Mouse (Mus musculus) bone marrow macrophage, adult 2 months (primary cell): ENCODE data around the gene 2700081O15Rik. TPM values are rescaled to one million over a fixed set of nuclear protein-coding genes. Genes with fewer than 3 reads are reported as not detected.

Experiments used
- H3K27ac ChIP-seq: 2 replicates; pipeline ENCODE4 v1.5.1; 2012; ENCODE audit warnings: low read depth, low read length; ENCODE audit not compliant: insufficient read depth
- H3K4me1 ChIP-seq: 2 replicates; pipeline ENCODE4 v1.6.1; 2012; ENCODE audit warnings: low read length; ENCODE audit not compliant: control insufficient read depth, insufficient read depth
- H3K4me3 ChIP-seq: 2 replicates; pipeline ENCODE4 v1.5.1; 2012; ENCODE audit warnings: mild to moderate bottlenecking, low read length, moderate library complexity; ENCODE audit not compliant: insufficient read depth
- CTCF ChIP-seq: IDR thresholded peaks from 2 replicates; pipeline ENCODE4 v1.5.1; 2012; ENCODE audit warnings: low read depth, mild to moderate bottlenecking, low read length, moderate library complexity
- POLR2A ChIP-seq: IDR thresholded peaks from 2 replicates; pipeline ENCODE4 v1.6.1; 2012; ENCODE audit warnings: mild to moderate bottlenecking, low read depth, low read length, borderline replicate concordance
- polyA plus RNA-seq: library from polyadenylated mRNA; stranded (reverse); fragments of >200 nt; gene quantifications from 2 replicates; pipeline ENCODE4 v1.2.4, GENCODE M21; 2012; ENCODE audit not compliant: missing spikeins, insufficient read depth, insufficient read length

The 2700081O15Rik gene
- polyA plus RNA-seq, 1 experiment = 1.6 TPM

DNA sequence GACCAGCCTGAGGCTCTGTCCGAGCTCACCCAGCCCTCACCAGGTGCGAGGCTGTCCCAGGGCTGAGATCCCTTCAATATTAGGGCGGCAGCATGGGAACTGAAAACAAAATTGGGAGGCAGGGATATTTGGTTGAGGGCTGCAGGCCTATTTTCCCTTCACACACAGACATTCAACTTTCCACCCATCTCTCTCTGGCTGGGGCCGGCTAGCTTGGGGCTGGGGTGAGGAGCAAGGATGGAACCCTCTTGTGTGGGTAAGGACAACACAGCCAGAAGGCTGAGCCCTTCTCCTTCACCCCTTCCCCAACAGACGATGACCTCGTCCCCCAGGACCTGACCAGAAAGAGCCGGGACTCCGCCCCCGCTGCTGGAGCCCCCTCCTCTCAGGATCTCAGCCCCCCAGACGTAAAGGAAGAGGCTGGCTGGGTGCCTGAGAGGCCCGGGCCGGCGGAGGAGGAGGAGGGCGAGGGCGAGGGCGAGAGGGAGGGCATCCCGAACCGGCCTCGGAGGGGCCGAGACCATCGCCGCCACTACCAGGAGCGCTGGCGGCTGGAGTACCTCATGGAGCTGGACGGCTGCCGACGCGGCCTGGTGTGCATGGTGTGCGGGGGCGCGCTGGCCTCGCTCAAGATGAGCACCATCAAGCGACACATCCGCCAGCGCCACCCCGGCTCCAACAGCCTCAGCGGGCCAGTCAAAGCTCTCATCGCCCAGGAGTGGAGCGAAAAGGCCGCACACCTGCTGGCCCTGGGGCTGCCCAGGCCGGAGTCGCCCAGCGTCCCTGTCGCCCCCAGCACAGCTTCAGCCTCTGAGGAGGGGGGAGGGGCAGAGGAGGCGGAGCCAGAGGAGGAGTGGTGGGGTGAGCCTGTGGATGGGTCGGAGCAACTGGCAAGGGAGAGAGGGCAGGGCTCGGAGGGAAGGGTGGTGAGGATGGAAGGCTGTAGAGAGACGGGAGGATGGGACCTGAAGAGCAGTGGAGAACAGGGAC, 4.5 kb downstream of the 2700081O15Rik start:
- no peak overlapping the region for H3K27ac ChIP-seq
- H3K4me1 ChIP-seq = no peaks in the 10 kb centered on the region
- no peak overlapping the region for H3K4me3 ChIP-seq
- no peak for TF ChIP-seq POLR2A
- no peak for TF ChIP-seq CTCF

DNA sequence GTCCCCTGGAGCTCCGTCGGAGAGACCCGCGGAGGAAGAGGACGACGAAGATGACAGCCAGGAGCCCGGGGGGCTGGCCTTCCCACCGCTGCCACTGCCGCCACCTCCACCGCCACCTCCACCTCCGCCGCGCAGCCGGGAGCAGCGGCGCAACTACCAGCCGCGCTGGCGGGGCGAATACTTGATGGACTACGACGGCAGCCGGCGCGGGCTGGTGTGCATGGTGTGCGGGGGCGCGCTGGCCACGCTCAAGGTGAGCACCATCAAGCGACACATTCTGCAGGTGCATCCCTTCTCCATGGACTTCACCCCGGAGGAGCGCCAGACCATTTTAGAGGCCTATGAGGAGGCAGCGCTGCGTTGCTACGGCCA, 5.2 kb downstream of the 2700081O15Rik start:
- H3K4me1 ChIP-seq = no peaks in the 10 kb centered on the region
- TF ChIP-seq POLR2A (no peak), CTCF (no peak)
- H3K27ac ChIP-seq = no peak overlapping the region
- H3K4me3 ChIP-seq = no peak overlapping the region

DNA sequence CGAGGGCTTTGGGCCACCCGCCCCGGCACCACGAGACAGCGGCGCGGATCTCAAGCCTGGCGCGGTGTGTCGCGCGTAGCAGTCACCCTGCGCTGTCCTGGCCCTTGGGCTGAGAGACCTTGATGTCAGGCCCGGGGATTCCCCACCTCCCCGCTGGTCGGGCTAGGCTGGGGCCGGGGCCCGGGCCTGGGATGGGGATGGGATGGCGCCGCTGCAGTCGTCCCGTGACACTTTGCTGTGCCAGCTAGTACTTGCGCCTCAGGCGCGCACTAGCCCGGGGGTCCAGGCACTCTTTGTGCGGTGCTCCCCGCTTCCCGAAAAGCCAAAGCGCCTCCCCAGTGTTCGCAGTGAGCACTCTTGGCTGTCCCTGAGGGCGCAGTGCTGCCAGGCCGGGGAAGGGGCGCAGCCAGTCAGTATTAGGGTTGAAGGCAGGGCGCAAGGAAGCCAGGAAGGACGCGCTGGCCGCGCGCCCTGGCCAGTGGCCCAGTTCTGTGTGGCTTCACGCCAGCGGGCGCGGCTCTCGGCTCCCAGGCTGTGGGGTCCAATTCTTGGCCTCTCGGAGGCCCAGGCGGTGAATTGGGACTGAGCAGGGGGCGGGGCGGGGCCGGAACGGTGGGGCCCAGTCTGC, 5.7 kb downstream of the 2700081O15Rik start:
- H3K27ac ChIP-seq = no peak overlapping the region
- no peak overlapping the region for H3K4me3 ChIP-seq
- no peak for TF ChIP-seq POLR2A
- no peak for TF ChIP-seq CTCF
- no peaks in the 10 kb centered on the region for H3K4me1 ChIP-seq

DNA sequence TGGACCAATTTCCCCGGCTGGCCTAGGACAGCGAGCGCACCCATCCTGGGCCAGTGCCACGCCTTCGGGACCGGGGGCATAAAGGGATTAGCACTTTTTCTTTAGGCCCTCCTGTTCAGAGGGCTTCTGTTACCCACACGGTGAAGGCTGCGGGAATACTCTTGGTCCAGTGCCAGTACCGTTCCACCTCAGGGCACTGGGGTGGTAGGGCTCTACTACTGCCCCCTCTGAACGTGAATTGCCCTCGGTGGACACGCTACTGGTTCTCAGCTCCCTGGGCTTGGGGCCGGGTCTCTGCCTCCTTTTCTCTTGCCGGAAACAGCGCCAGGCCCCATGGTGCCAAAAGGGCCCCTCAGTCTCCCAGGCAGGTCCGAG, 6.2 kb downstream of the 2700081O15Rik start:
- Histone ChIP-seq H3K4me3 (no peak overlapping the region), H3K4me1 (no peaks in the 10 kb centered on the region)
- TF ChIP-seq CTCF = no peak
- no peak for TF ChIP-seq POLR2A

DNA sequence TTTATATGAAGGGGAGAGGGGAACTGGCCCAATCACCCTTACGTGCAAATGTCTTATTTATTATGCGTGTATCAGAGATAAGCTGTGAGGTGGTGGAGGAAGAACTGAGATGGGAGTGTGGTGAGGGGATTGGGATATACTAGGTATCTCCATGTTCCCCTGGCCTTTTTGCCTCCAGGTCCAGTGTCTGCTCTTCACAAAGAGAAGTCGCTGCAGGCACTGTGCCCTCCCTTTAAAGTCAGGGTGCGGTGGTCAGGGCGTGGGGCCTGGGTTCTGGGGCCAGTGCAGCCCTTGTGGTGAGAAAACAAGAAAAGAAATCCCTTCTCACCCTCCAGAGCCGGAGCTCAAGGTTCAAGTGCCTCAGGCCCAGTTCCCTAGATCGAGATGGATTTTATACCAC, 6.7 kb downstream of the 2700081O15Rik start:
- no peak overlapping the region for H3K4me3 ChIP-seq
- H3K27ac ChIP-seq = no peak overlapping the region
- no peaks in the 10 kb centered on the region for H3K4me1 ChIP-seq
- TF ChIP-seq POLR2A (no peak), CTCF (no peak)

More for the DNA sequence above, 6.2 kb downstream of the 2700081O15Rik start:
- no peak overlapping the region for H3K27ac ChIP-seq

DNA sequence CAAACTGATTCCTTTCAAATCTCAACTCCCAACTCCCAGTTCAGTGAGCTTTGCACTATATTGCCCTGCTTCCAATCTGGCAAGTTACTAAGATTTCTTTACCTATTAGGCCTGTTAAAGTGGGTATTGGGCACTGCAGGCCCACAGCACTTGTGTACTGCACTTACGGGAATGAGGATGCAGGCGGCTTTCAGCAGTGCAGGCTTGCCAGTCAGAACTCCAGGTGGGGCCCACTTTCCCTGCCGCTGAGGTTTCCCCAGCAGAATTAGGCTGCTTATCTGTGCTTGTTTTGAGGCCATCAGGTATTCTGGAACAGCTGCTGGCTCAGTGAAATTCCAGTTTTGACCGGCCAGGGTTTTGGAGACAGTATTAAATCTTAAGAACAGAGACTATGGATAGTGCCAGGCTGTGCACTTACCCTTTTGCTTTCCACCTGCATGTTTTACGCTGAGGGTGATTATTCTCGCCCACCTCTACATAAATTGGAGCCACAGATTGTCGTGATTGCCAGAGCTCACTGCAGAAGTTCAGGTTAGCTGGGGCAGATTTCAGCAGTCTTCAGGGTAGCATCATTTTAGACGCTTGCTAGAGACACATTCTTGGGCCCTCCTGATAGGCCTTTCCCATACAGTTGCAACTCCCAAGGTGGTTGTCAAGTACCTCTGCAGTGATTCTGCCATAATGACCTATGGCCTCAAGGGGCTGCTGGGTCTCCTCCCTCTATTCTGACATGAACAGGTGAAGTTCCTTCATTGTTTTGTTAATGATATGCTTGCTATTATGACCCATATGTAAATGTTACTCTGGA, 7.4 kb downstream of the 2700081O15Rik start:
- TF ChIP-seq POLR2A (no peak), CTCF (no peak)
- Histone ChIP-seq H3K4me1 (no peaks in the 10 kb centered on the region), H3K27ac (no peak overlapping the region), H3K4me3 (no peak overlapping the region)

DNA sequence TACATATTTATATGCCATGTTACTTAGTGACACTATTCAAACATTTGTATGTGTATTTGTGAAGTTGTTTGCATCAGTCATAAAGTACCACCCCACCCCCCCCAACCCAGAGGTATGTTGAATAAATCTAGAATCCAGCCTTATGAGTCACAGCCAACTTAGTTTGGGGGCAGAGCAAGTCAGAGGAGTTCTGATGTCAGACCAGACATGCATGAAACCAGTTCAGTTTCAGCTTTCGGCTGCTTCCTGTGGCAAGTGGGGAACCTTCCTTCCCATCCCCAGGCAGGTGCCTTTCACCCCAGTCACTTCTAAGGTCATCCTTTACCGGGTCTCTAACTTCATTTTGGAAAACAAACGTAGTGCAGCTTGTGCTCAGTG, 8.0 kb downstream of the 2700081O15Rik start:
- Histone ChIP-seq H3K4me1 (no peaks in the 10 kb centered on the region), H3K4me3 (no peak overlapping the region), H3K27ac (no peak overlapping the region)
- no peak for TF ChIP-seq CTCF
- no peak for TF ChIP-seq POLR2A

DNA sequence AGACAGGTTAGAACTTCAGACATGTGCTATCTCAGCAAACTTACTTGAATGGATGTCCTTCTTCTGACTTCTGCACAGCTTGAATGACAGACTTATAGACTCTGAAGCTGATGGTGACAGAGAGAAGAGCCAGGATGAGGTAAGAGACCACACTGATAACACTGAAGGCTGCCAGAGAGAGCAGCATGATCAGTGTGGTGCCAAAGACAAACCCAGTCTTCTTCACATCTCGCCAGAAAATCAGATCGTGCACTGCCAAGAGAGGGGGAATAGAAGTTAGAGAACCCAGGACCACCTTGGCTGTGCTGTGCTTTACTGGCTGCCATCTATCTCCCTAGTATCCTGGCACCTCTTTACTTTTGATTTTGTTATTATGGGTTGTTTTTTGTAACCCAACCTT, 17.5 kb downstream of the 2700081O15Rik start:
- Histone ChIP-seq H3K4me1 (peaks cover 14% of the 10 kb centered on the region), H3K27ac (no peak overlapping the region), H3K4me3 (no peak overlapping the region)
- TF ChIP-seq CTCF (no peak), POLR2A (no peak)

DNA sequence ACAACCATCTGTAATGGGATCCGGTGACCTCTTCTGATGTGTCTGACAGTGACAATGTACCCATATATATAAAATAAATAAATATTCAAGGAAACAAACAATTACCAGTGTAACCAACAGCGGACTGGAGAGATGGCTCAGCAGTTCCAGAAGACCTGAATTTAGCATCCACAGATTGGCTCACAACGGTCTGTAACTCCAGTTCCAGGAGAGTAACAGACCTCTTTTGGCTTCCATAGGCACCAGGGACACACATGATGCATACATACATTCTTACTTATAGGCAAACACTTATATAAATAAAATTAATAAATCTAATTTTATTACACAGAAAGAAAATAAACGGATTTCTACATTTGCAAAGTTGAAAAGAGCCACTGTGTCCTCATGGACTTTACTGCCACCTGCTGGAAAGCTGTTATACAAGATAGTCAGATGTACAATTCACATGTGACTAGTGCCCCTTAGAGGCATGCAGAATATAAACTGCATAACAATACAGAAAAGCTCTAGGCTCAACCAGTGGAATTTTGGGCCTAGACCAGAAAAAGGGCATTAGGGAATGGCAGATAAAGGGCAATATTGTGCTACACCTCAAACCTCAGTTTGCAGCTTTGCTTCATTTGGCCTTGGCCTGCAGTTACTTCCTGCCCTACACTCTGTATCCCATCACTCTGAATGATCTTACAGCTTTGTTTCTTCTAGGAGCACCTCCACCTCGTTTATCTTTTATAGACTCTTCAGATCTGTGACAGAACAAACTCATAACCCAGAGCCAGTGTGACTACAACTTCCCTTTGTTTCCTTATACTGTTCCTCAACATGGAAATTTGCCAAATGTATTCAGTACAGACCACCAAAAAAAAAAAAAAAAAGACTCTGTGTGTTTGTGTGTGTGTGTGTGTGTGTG, 18.9 kb downstream of the 2700081O15Rik start:
- TF ChIP-seq CTCF (no peak), POLR2A (no peak)
- Histone ChIP-seq H3K4me1 (peaks cover 23% of the 10 kb centered on the region), H3K27ac (no peak overlapping the region; the same call in 1 of the 2 replicates), H3K4me3 (no peak overlapping the region)
